Comparison of ENCODE assay signal across 10 mouse cellular contexts in the genomic region with DNA sequence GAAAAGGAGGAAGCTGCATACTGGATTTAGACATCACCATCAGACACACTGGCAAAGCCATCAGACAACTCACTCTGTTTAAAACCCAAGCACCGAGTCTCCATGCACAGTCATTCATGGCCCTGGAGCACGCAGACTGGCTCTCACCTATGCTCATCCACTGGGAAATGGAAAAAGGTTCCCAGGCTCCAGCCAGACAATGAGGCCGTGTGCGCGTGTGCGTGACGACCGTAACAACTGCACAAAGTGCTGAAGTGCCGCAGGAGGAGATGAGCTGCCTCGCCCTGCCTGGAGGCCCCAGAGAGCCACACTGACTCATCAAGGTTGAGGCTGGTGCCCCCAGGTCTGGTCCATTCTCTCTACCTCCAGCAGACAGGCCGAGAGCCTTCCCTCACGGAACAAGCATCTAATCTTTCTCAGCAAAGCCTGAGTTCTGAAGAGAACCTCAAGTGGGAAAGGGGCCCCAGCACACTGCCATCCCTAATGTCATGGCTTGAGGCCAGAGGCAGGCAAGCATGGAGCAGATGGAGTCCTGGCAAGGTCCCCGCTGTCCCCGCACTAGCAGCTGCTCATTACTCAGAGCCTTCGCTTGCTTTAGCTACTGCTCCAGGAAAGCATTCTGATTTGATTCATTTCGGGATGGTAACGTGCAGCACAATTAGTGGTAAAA. TPM values are rescaled to one million over a fixed set of nuclear protein-coding genes. Genes with fewer than 3 reads are reported as not detected.
A peak's percentile ranks its signal among the peaks of the same experiment; 100 is the strongest.
DNase-seq lines count a peak whose midpoint lies in the region; ATAC-seq lines count a peak whose summit lies in the region.
"Had no signal": no experiment of that assay in that cellular context is flagged by ENCODE, and none has a peak within 500 bp of the region (broad histone marks: within the 10 kb centered on the region; RNA-seq: fewer than 3 reads in every experiment).

No protein-coding gene starts in this region.

- no peaks in the 10 kb centered on the region for H3K27me3 ChIP-seq in heart, embryonic 14.5 days (ENCODE audit: control insufficient read depth, insufficient read depth, low read length)
- no peaks in the 10 kb centered on the region for H3K27me3 ChIP-seq in hindbrain, embryonic 13.5 days
- H3K27me3 ChIP-seq in midbrain, embryonic 14.5 days (ENCODE audit: control insufficient read depth, insufficient read depth, low read length) = no peaks in the 10 kb centered on the region
- no peaks in the 10 kb centered on the region for H3K27me3 ChIP-seq in kidney, embryonic 14.5 days (ENCODE audit: control insufficient read depth, insufficient read depth, low read length)

- 48% methylated on average over 17 of the region's 17 CpGs for WGBS in heart, embryonic 14.5 days
- WGBS in hindbrain, embryonic 13.5 days = 60% methylated on average over 17 of the region's 17 CpGs
- 52% methylated on average over 17 of the region's 17 CpGs for WGBS in midbrain, embryonic 14.5 days
- WGBS in kidney, embryonic 14.5 days = 75% methylated on average over 17 of the region's 17 CpGs

- DNase-seq in heart, adult 9 months (ENCODE audit: low spot score in 2 of 2) = no peak
- peak; percentile 95 for DNase-seq in cerebellum, adult 11-12 months
- DNase-seq in midbrain, embryonic 14.5 days = peak; percentile 61
- no peak for DNase-seq in adrenal gland, adult 8-10 months

- peaks cover 51% of the 10 kb centered on the region for H3K36me3 ChIP-seq in heart, embryonic 14.5 days (ENCODE audit: control insufficient read depth, insufficient read depth, low read length)
- H3K36me3 ChIP-seq in hindbrain, embryonic 13.5 days = peaks cover 38% of the 10 kb centered on the region
- peaks cover 33% of the 10 kb centered on the region for H3K36me3 ChIP-seq in midbrain, embryonic 14.5 days (ENCODE audit: control insufficient read depth, insufficient read depth, low read length)
- H3K36me3 ChIP-seq in kidney, embryonic 14.5 days (ENCODE audit: control insufficient read depth, insufficient read depth, low read length) = peaks cover 41% of the 10 kb centered on the region

- ATAC-seq in heart, embryonic 14.5 days (ENCODE audit: insufficient number of reproducible peaks, insufficient read depth, low FRiP score, low read depth) = no peak
- ATAC-seq in hindbrain, embryonic 13.5 days (ENCODE audit: low FRiP score) = peak; percentile 69
- peak; percentile 53; the same call in 1 of the 2 replicates for ATAC-seq in midbrain, embryonic 14.5 days (ENCODE audit: low FRiP score, low TSS enrichment)
- ATAC-seq in inflammation-experienced regulatory T-cells, adult 6 months = no peak
- ATAC-seq in kidney, embryonic 14.5 days (ENCODE audit: low FRiP score, low TSS enrichment) = no peak

- peak overlapping the region; percentile 35 for H3K4me2 ChIP-seq in heart, embryonic 14.5 days (ENCODE audit: low read length)
- no peak overlapping the region for H3K4me2 ChIP-seq in hindbrain, embryonic 13.5 days
- H3K4me2 ChIP-seq in midbrain, embryonic 14.5 days (ENCODE audit: low read length) = no peak overlapping the region
- no peak overlapping the region for H3K4me2 ChIP-seq in kidney, embryonic 14.5 days (replicated peaks; ENCODE audit: low read depth, low read length)

- peak overlapping the region; percentile 15 to 25 for H3K27ac ChIP-seq in heart, embryonic 14.5 days (replicated peaks in 1 of 2; ENCODE audit: control insufficient read depth in 1 of 2, insufficient read depth in 1 of 2, low read depth in 2 of 2, low read length in 2 of 2)
- peak overlapping the region; percentile 86 for H3K27ac ChIP-seq in hindbrain, embryonic 13.5 days
- peak overlapping the region; percentile 67 for H3K27ac ChIP-seq in midbrain, embryonic 14.5 days (replicated peaks; ENCODE audit: low read depth, low read length)
- no peak overlapping the region for H3K27ac ChIP-seq in kidney, embryonic 14.5 days (ENCODE audit: low read depth, low read length)

- H3K9ac ChIP-seq in heart, embryonic 14.5 days (ENCODE audit: low read length) = no peak overlapping the region
- H3K9ac ChIP-seq in hindbrain, embryonic 13.5 days = peak overlapping the region; percentile 25; the same call in 1 of the 2 replicates
- no peak overlapping the region for H3K9ac ChIP-seq in midbrain, embryonic 14.5 days (replicated peaks; ENCODE audit: low read length)
- H3K9ac ChIP-seq in kidney, embryonic 14.5 days (ENCODE audit: low read depth, low read length) = no peak overlapping the region

- peaks cover 17 to 26% of the 10 kb centered on the region in 2 experiments for H3K4me1 ChIP-seq in heart, embryonic 14.5 days (ENCODE audit: control insufficient read depth in 2 of 2, insufficient read depth in 2 of 2, low read length in 2 of 2)
- peaks cover 36% of the 10 kb centered on the region for H3K4me1 ChIP-seq in hindbrain, embryonic 13.5 days (replicated peaks)
- H3K4me1 ChIP-seq in midbrain, embryonic 14.5 days (ENCODE audit: control insufficient read depth, insufficient read depth, low read length) = peaks cover 16% of the 10 kb centered on the region
- H3K4me1 ChIP-seq in kidney, embryonic 14.5 days (ENCODE audit: control insufficient read depth, insufficient read depth, low read length) = 0 out of 2 replicates have a peak, but pooled peaks cover 6% of the 10 kb centered on the region

- H3K4me3 ChIP-seq in heart, embryonic 14.5 days (ENCODE audit: control insufficient read depth in 1 of 2, insufficient read depth in 1 of 2, low read depth in 1 of 2, low read length in 2 of 2) = no peak overlapping the region
- no peak overlapping the region for H3K4me3 ChIP-seq in hindbrain, embryonic 13.5 days
- no peak overlapping the region for H3K4me3 ChIP-seq in midbrain, embryonic 14.5 days (replicated peaks; ENCODE audit: low read depth, low read length)
- H3K4me3 ChIP-seq in kidney, embryonic 14.5 days (ENCODE audit: low read length) = no peak overlapping the region

- H3K9me3 ChIP-seq in heart, embryonic 14.5 days (ENCODE audit: control insufficient read depth, low read length) = no peaks in the 10 kb centered on the region
- H3K9me3 ChIP-seq in hindbrain, embryonic 13.5 days = no peaks in the 10 kb centered on the region
- H3K9me3 ChIP-seq in midbrain, embryonic 14.5 days (ENCODE audit: control insufficient read depth, low read length) = no peaks in the 10 kb centered on the region
- no peaks in the 10 kb centered on the region for H3K9me3 ChIP-seq in kidney, embryonic 14.5 days (ENCODE audit: control insufficient read depth, low read length)

RNA-seq across cellular contexts. Expression of a gene that starts 47.0 kb away (rescaled TPM):
- 20.5 and 23.7 TPM in 2 replicates for polyA plus RNA-seq in heart, embryonic 14.5 days (2014; fragmentation: Nextera tagmentation; extraction: Ambion mirVana)
- 22.8 and 23.7 TPM in 2 replicates for polyA plus RNA-seq in hindbrain, embryonic 13.5 days (2015; fragmentation: Nextera tagmentation; extraction: Ambion mirVana)
- polyA plus RNA-seq in midbrain, embryonic 14.5 days (2014; fragmentation: Nextera tagmentation; extraction: Ambion mirVana) = 21.4 and 21.6 TPM in 2 replicates
- total RNA-seq in adrenal gland, adult 8-10 months (2022) = 10 to 100 TPM; 47.0 to 57.6 (median 51.7) TPM
- polyA plus RNA-seq in inflammation-experienced regulatory T-cells, adult 6 months (2017; shearing (Covaris generic)) = 1 to 10 TPM; 3.2 to 3.5 (median 3.3) TPM
- 22.8 and 28.6 TPM in 2 replicates for polyA plus RNA-seq in kidney, embryonic 14.5 days (2014; fragmentation: Nextera tagmentation; extraction: Ambion mirVana)

RNA-seq across cellular contexts. Expression of a gene that starts 56.2 kb away (rescaled TPM):
- 0.04 and 0.09 TPM in 2 replicates for polyA plus RNA-seq in heart, embryonic 14.5 days (2014; fragmentation: Nextera tagmentation; extraction: Ambion mirVana)
- polyA plus RNA-seq in hindbrain, embryonic 13.5 days (2015; fragmentation: Nextera tagmentation; extraction: Ambion mirVana) = 2.3 and 2.6 TPM in 2 replicates
- polyA plus RNA-seq in midbrain, embryonic 14.5 days (2014; fragmentation: Nextera tagmentation; extraction: Ambion mirVana) = 1.4 and 2.9 TPM in 2 replicates
- total RNA-seq in adrenal gland, adult 8-10 months (2022) = under 1 TPM; 0.06 to 0.09 (median 0.08) TPM
- polyA plus RNA-seq in inflammation-experienced regulatory T-cells, adult 6 months (2017; shearing (Covaris generic)) = under 1 TPM in 1 of 3 experiments, not detected in 2; 0.54 TPM
- 0.03 and 0.04 TPM in 2 replicates for polyA plus RNA-seq in kidney, embryonic 14.5 days (2014; fragmentation: Nextera tagmentation; extraction: Ambion mirVana)
- total RNA-seq: common myeloid progenitor, adult 5-6 weeks had no signal
- polyA plus RNA-seq: large intestine, adult 2 months had no signal

Comparison
In these comparisons a context has a peak if more than half of its experiments do, and no peak if none do; other contexts are left out.
1. ATAC-seq: peak in hindbrain, embryonic 13.5 days (single experiment) and midbrain, embryonic 14.5 days (single experiment); none in heart, embryonic 14.5 days (single experiment), inflammation-experienced regulatory T-cells, adult 6 months (single experiment) and kidney, embryonic 14.5 days (single experiment).
2. DNase-seq: peak in cerebellum, adult 11-12 months (single experiment) and midbrain, embryonic 14.5 days (single experiment); none in heart, adult 9 months (0 of 2) and adrenal gland, adult 8-10 months (single experiment).